Mouse (Mus musculus) thymus, postnatal 14 days (tissue): ENCODE measurements around the gene Tesk2.
"Not testable (repeated sequence)": the region's sequence is repeated elsewhere in the genome, so short reads cannot be mapped to it uniquely, and the experiment has no call there.

Experiments used
- DNase-seq: peaks from one replicate; pipeline ENCODE4 v3.0.0; 2021

The Tesk2 gene

GRCm38 (mm10) chr4:116720343-116721097, at the start of gene Tesk2:
Tesk2 (plus strand) TSS chr4:116720948.
- DNase-seq, result peak; percentile 92

DNA sequence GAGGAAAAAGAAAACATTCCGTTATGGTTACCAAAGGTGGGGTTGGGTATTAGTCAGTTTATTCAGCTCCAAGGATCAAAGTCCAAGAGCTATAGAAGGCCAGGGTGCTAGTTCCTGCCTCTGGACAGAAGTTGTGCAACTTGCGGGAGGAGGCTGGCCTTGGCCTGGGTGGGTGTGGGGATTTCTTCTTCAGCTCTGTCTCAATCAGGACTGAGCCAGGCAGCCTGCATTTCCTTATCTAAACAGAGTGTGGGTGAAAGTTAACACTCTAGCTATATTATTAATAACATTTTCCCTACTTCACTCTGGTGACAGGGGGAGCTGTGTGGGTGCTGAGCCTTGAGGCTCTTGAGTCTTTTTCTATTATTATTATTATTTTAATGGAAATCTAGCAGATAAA, 48.0 kb upstream of the Tesk2 start:
- DNase-seq, result no peak

- not testable (repeated sequence) for DNase-seq
These were observed 46.0 kb upstream of the Tesk2 start for GRCm38 (mm10) chr4:116674761-116675160.

GRCm38 (mm10) chr4:116676027-116676426, 44.7 kb upstream of the Tesk2 start:
- no peak for DNase-seq

GRCm38 (mm10) chr4:116677808-116678207, 42.9 kb upstream of the Tesk2 start:
- DNase-seq, result no peak

DNA sequence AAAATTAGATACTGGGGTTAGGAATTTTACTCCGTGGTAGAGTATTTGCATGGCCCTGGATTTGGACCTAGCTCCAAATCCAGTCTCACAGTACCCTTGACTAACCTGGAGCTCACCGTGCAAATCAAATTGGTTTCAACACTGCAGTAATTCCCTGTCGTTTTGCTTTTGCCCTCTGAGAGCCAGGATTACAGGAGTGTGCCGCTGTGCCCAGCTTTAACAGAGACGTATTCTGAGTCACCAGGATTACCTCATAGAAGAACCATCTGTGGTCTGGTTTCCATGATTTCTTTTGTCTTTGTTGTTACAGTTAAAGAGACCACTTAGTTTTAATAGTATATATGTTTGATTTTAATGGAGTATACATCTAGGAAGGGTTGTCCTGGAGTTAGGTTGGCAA, 41.6 kb upstream of the Tesk2 start:
- no peak for DNase-seq

DNA sequence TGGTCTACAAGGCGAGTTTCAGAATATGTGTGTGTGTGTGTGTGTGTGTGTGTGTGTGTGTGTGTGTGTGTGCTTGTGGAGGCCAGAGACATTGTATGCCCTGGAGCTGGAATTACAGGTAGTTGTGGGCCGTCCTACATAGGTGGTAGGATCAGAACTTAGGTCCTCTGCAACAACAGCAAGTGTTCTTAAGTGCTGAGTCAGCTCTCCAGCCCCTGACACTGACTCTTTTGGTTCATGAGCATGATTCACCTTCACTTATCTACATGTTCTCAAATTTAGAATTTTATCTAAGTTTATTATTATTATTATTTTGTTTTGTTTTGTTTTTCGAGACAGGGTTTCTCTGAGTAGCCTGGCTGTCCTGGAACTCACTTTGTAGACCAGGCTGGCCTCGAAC, 40.2 kb upstream of the Tesk2 start:
- DNase-seq, result not testable (repeated sequence)

DNA sequence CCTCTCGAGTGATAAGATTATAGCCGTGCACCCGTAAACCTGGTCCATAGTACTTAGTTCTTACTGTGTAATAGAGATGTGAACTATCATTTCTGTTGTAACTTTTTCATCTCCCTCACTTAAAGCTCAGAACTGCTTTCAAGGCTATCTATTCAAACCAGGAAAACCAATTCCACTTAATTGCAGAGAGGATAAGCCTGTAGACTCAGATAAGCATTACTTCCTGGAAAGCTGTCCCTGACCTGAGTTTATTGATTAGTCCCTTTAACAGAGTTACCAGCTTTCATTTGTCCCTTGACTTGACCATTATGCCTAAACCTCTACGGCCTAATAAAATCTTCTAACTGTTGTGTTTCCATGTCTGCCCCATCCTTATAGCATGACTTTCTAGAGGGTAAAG, 36.8 kb upstream of the Tesk2 start:
- DNase-seq, result no peak

DNA sequence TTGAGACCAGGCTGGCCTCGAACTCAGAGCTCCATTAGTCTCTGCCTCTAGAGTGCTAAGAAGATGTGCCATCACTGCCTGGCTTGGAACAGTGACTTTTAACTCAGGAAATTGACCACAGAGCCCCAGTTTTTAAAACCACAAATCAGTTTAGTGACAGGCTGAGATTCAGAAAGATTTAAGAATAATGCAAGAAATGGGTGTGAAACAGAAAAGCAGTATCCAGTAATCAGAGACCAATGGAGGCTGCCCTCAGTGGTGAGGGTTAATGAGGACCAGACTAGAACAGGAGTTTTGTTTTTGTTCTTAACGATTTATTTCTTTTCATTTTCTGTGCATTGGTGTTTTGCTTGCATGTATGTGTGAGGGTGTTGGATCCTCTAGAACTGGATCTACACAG, 36.1 kb upstream of the Tesk2 start:
- no peak for DNase-seq

DNA sequence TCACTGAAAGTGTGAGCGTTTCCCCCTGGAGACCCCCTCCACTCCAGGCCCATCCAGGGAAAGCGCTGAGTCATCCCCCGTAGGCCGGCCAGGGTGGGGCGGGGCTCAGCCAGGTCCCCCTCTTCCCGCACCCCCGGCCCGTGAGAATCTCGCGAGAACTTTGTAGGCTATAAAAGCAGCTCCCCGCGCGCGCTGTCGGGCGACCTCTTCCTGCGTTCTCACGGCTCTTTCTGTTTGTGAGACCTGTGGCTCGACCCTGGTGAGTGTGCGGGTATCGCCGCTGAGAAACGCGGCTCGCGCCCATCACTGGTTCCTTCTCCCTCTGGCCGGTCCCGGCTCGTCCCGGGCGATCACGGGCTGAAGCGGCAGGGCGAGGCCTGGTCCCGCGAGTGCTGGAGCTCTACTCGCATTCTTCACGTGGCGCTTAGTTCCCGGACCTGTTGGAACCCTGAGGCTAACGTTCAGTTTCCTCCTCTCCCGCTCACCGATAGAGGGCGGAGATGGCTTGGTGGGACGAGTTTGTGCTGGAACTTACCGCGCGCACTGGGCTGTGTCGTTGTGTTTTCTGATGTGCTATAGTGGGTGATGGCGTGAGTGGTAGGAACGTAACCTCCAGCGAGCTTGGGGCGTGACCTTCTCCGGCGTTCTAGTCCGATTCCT, 35.2 kb upstream of the Tesk2 start, which contains the start of gene Prdx1:
TSS of gene Prdx1 (plus strand) at position 143 of the 660 bp plus-strand sequence.
- peak; percentile 98 for DNase-seq

- DNase-seq, result no peak
These were observed 33.7 kb upstream of the Tesk2 start for GRCm38 (mm10) chr4:116687041-116687440.

DNA sequence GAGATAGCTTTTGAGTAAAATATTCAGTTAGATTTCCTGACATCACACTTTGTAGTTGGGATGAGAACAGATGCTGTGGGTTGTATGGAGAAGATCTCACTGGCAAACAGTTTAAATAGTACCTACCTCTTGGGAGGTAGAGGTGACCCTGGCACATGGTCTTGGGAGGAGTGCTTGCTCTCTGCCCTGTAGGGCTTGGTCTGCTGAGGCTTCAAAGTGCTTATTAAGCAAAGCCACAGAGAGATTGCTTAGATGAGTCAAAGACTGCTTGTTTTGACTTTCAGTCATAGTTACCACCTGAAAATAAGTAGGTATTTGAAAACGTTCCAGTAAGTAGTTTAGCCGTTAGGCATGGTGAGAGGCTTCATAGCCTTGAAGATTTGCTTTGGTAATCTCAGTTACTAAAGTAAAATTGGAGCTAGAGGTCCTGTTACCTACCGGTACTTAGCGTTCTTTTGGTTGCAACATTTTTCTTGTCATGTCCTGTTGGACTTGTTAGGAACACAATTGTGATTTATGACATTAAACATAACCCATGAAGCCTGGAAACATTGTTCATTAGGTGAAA, 31.4 kb upstream of the Tesk2 start:
- no peak for DNase-seq

DNA sequence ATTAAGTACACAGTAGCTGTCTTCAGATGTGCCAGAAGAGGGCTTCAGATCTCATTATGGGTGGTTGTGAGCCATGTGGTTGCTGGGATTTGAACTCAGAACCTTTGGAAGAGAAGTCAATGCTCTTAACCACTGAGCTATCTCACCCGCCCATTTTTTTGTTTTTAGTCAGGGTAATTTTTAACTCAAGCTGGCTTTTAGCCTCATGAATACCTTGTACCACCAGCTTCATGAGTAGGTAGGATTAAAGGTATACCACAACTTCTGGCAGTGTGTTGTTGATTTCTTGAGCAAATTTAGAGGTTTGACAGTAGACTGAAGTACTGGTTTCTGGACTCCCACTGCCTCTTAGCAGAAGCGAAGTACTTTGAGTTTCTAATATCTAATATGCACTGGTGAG, 28.6 kb upstream of the Tesk2 start:
- no peak for DNase-seq

DNA sequence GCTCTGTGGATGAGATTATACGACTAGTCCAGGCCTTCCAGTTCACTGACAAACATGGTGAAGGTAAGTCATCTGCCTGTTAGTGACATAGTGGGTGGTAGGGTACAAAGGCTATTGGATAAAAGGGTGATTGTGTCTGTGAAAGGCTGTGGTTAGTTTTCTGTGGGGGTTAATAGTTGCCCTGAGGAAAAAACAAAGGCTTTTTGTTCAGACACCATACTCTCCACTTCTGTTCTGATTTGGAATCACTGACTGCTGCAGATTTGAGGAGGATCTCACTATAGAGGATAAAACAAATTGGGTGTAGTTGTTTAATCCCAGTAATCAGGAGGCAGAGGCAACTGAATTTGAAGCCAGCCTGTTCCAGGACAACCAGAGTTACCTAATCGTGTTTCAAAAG, 27.0 kb upstream of the Tesk2 start:
- DNase-seq, result no peak

GRCm38 (mm10) chr4:116698693-116699342, 21.9 kb upstream of the Tesk2 start:
- DNase-seq, result no peak

- no peak for DNase-seq
These were observed 19.8 kb upstream of the Tesk2 start for GRCm38 (mm10) chr4:116700964-116701363.

- DNase-seq, result peak; percentile 83
These were observed 16.9 kb upstream of the Tesk2 start for GRCm38 (mm10) chr4:116703804-116704203.

DNA sequence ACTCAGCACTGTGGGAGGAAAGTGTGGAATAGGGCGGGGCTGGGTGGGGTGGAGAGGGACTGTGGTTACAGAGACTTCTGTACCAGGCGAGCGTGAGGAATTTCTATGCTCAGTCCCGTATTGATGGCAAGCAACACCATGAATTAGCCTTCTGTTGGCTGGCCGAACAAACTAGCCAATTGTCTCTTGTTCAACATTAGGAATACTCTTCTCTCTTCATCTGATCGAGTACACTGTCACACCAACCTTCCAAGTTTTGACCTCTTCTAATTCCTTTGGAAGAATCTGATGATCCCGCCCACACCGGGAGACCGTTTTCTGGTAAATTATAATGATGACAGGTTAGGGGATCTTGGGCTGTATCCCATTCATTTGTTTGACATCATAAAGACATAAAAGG, 13.1 kb upstream of the Tesk2 start:
- DNase-seq, result no peak

GRCm38 (mm10) chr4:116708201-116708764, 12.5 kb upstream of the Tesk2 start, which contains the start of the genes Mmachc and Ccdc163:
Mmachc (minus strand) TSS chr4:116708406.
Ccdc163 (plus strand) TSS chr4:116708509.
- peak; percentile 89 for DNase-seq

DNA sequence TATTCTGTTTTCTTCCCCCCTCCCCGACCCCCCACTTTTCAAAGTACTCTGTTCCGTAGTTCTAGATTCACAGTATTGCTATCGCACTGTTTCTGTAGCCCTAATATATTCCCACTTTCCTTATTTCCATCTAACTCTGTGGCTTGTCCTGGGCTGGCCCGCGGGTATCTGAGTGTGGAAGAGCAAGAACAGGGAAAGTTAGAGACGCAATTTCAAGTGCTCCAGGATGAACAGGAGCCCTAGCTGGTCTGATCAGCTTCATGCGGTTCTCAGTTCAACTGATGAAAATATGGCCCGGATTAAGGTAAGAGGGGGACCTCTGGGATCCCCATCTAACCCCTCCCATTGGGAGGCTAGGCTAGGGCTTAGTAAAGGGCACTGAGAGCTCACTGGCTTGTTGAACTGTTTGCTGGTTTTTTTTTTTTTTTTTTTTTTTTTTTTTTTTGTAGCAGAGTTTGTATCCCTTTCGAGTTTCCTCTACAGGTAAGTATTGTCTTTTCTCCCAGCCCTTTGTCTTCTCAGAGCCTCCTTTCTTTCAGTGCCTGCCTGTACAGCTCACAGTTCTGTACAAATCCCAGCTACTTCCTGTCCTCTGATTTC, 11.9 kb upstream of the Tesk2 start:
- peak; percentile 24 for DNase-seq

- DNase-seq, result no peak
These were observed 10.6 kb upstream of the Tesk2 start for GRCm38 (mm10) chr4:116710154-116710553.

DNA sequence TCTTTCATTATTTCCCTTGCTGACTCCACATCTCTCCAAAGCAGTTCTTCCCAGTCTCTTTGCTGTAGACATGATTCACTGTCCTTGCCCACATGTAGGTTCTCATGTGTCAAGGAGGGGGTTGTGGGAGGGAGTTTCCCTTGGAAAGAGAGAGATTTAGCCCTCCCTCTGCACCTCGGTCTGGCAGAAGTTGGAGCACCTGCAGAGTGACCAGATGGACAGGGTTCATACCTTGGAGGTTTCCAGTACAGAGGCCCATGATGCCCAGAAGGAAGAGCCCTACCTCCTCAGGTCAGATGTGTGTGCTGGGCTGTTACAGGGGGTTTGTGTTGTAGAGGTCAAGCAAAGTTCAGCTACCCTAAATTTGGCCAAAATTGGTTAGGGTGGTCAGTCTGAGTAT, 8.2 kb upstream of the Tesk2 start:
- DNase-seq, result no peak

DNA sequence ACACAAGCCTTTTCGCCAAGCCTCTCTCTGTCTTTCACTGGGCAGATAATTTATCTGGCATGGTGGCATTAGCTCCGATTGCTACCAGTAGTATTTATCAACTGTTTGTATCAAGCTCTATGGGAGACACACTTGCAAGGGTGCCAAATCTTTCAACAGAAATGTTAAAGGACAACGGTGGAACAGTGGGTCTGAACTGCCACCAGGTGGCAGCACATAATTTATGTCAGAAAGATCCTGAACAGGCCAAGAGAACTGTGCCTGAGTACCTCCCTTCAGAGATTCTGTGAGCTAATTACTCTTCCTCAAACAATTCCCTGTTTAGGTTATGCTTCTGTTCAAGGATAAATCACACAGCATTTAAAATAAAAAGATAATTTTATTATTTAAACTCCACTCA, 1.4 kb upstream of the Tesk2 start:
- peak; percentile 73 for DNase-seq
